Mouse (Mus musculus) CH12F3 (cell line): Measurements from ENCODE around the gene Chmp4b.

Source experiments
- in situ Hi-C: fragments of 300-500 bp; cut with MboI; formaldehyde crosslinking; loops from 2 replicates; pipeline ENCODE4 v1.14.3; 2020; ENCODE audit warnings: low sequenced_read_pairs

Chmp4b gene

GRCm38 (mm10) chr2:154651363-154651762, at the start of gene Chmp4b:
Gene Chmp4b, plus strand, starts transcription at chr2:154651705.
- in situ Hi-C loops: no loop called here

GRCm38 (mm10) chr2:154603007-154603637, 48.4 kb upstream of the Chmp4b start:
- in situ Hi-C loops: no loop called here

- in situ Hi-C loops: no loop called here
Observed at GRCm38 (mm10) chr2:154603638-154604153, 47.8 kb upstream of the Chmp4b start, which contains the start of gene Pxmp4. Gene Pxmp4, minus strand, starts transcription at chr2:154603708.

- in situ Hi-C loops: no loop called here
Observed at GRCm38 (mm10) chr2:154604156-154604555, 47.3 kb upstream of the Chmp4b start.

- in situ Hi-C loops: no loop called here
Observed at GRCm38 (mm10) chr2:154606965-154607364, 44.5 kb upstream of the Chmp4b start.

- in situ Hi-C loops: no loop called here
Observed at GRCm38 (mm10) chr2:154609050-154609767, 42.3 kb upstream of the Chmp4b start.

GRCm38 (mm10) chr2:154613118-154614115, 38.1 kb upstream of the Chmp4b start, which contains the start of the genes Zfp341 and 4930519P11Rik:
Gene Zfp341, plus strand, starts transcription at chr2:154613297.
Gene 4930519P11Rik, minus strand, starts transcription at chr2:154613437.
- in situ Hi-C loops: no loop called here

GRCm38 (mm10) chr2:154614841-154615576, 36.5 kb upstream of the Chmp4b start:
- in situ Hi-C loops: no loop called here

GRCm38 (mm10) chr2:154615674-154616073, 35.8 kb upstream of the Chmp4b start:
- in situ Hi-C loops: no loop called here

- in situ Hi-C loops: no loop called here
Observed at GRCm38 (mm10) chr2:154617061-154617460, 34.4 kb upstream of the Chmp4b start.

GRCm38 (mm10) chr2:154621684-154622083, 29.8 kb upstream of the Chmp4b start:
- in situ Hi-C loops: no loop called here

GRCm38 (mm10) chr2:154624137-154624536, 27.4 kb upstream of the Chmp4b start:
- in situ Hi-C loops: no loop called here

GRCm38 (mm10) chr2:154630531-154630930, 21.0 kb upstream of the Chmp4b start:
- in situ Hi-C loops: no loop called here

GRCm38 (mm10) chr2:154632203-154632780, 19.2 kb upstream of the Chmp4b start:
- in situ Hi-C loops: no loop called here

- in situ Hi-C loops: no loop called here
Observed at GRCm38 (mm10) chr2:154633039-154633742, 18.3 kb upstream of the Chmp4b start.

- in situ Hi-C loops: no loop called here
Observed at GRCm38 (mm10) chr2:154633876-154634644, 17.4 kb upstream of the Chmp4b start.

GRCm38 (mm10) chr2:154635826-154636225, 15.7 kb upstream of the Chmp4b start:
- in situ Hi-C loops: no loop called here

- in situ Hi-C loops: no loop called here
Observed at GRCm38 (mm10) chr2:154638521-154638920, 13.0 kb upstream of the Chmp4b start.
